Comparison of ENCODE assay signal across 8 mouse cellular contexts in the genomic region with DNA sequence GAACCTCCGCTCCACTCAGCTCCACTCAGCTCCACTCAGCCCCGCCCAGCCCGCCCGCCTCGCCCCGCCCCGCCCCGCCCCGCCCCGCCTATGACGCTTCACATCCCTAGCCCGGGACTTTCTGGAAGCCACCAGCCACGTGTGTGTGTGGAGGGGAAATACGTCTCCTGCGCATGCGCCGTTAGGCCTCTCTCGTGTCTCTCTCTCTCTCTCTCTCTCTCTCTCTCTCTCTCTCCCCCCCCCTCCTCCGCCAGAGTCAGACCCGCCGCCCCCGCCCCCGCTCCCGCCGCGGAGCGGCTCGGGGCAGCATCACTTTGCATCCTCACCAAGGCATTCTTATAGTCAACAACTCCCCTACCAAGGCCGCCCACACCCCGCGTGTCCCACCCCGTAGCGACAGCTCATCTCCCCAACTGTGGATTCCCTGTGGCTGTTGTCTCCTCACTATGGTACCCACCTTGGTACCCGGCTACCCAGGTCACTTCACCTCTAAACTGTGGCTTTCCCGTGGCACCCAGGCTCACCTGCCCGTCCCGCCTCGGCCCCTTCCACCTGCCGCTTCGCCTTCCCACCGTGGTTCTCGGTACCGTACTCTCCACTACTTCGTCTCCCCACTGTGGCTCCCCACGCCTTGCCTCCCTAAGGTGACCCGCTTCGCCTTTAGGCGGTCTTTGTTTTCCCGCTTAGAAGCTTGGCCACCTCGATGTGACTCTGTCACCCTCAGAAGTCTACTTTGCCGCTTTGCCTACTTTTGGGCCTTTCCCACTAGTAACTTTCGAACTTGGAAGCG. TPM values are rescaled to one million over a fixed set of nuclear protein-coding genes. Genes with fewer than 3 reads are reported as not detected.
DNase-seq lines count a peak whose midpoint lies in the region; TF ChIP-seq lines count a peak whose summit lies in the region.

No protein-coding gene starts in this region.

- no peaks in the 10 kb centered on the region for H3K36me3 ChIP-seq in embryonic facial prominence, embryonic 10.5 days (replicated peaks)
- no peaks in the 10 kb centered on the region for H3K36me3 ChIP-seq in midbrain, embryonic 10.5 days

- peak; percentile 80 for DNase-seq in embryonic facial prominence, embryonic 10.5 days (ENCODE audit: low spot score)
- peak; percentile 40 to 76 for DNase-seq in heart, adult 18-20 months
- DNase-seq in kidney, adult 11 months: peak; percentile 10
- peak; percentile 74 for DNase-seq in left cerebral cortex, postnatal 4 days
- peak; percentile 66 for DNase-seq in midbrain, embryonic 10.5 days (ENCODE audit: low spot score)
- DNase-seq in right cerebral cortex, postnatal 4 days: peak; percentile 68
- no peak for DNase-seq in MN1 (ENCODE audit: low spot score)

- no peak overlapping the region for H3K27ac ChIP-seq in bone marrow, adult 2 months (ENCODE audit: control insufficient read depth, insufficient read depth, low read depth, low read length, poor library complexity)
- peak overlapping the region; percentile 60 for H3K27ac ChIP-seq in embryonic facial prominence, embryonic 10.5 days (replicated peaks)
- peak overlapping the region; percentile 59; the same call in 1 of the 2 replicates for H3K27ac ChIP-seq in midbrain, embryonic 10.5 days (replicated peaks)

- 0 out of 2 replicates have a peak, but pooled peaks cover 13% of the 10 kb centered on the region for H3K9me3 ChIP-seq in embryonic facial prominence, embryonic 10.5 days
- H3K9me3 ChIP-seq in midbrain, embryonic 10.5 days (replicated peaks): peaks cover 12% of the 10 kb centered on the region; the same call in 1 of the 2 replicates

- 60% methylated on average over 40 of the region's 53 CpGs for WGBS in bone marrow, adult 2 months
- 47% methylated on average over 50 of the region's 53 CpGs for WGBS in embryonic facial prominence, embryonic 10.5 days
- WGBS in midbrain, embryonic 10.5 days: 58% methylated on average over 38 of the region's 53 CpGs

- TF ChIP-seq POLR2A in bone marrow, adult 2 months (IDR thresholded peaks at IDR 0.05; ENCODE audit: borderline replicate concordance, control insufficient read depth, low read depth, low read length): no peak

- TF ChIP-seq CTCF in bone marrow, adult 2 months (IDR thresholded peaks at IDR 0.05; ENCODE audit: control insufficient read depth, insufficient read depth, low read length): no peak

- no peaks in the 10 kb centered on the region for H3K4me1 ChIP-seq in bone marrow, adult 2 months (ENCODE audit: control insufficient read depth, insufficient read depth, low read length)
- no peaks in the 10 kb centered on the region for H3K4me1 ChIP-seq in embryonic facial prominence, embryonic 10.5 days
- no peaks in the 10 kb centered on the region for H3K4me1 ChIP-seq in midbrain, embryonic 10.5 days

- intact Hi-C loops in left cerebral cortex, postnatal 4 days (cut with DNase I): no loop called here

- H3K4me3 ChIP-seq in bone marrow, adult 2 months (replicated peaks; ENCODE audit: control insufficient read depth, low read depth, low read length): peak overlapping the region; percentile 20
- peak overlapping the region; percentile 50 for H3K4me3 ChIP-seq in embryonic facial prominence, embryonic 10.5 days
- H3K4me3 ChIP-seq in midbrain, embryonic 10.5 days: peak overlapping the region; percentile 47

- peaks cover 65% of the 10 kb centered on the region for H3K27me3 ChIP-seq in embryonic facial prominence, embryonic 10.5 days (replicated peaks; ENCODE audit: low read depth, poor library complexity, severe bottlenecking)
- peaks cover 67% of the 10 kb centered on the region for H3K27me3 ChIP-seq in midbrain, embryonic 10.5 days (ENCODE audit: low read depth, poor library complexity, severe bottlenecking)

RNA-seq across cellular contexts. Expression of gene Nxf2, which starts 1.1 kb away (rescaled TPM):
- polyA plus RNA-seq in bone marrow, adult 2 months (2011; ENCODE audit: insufficient read depth, insufficient read length, low replicate concordance, missing spikeins): 0.41 TPM in 1 of 2 replicates, not detected in the other
- 0.55 and 0.59 TPM in 2 replicates for polyA plus RNA-seq in embryonic facial prominence, embryonic 10.5 days (2016; fragmentation: Nextera tagmentation; extraction: Ambion mirVana)
- total RNA-seq in heart, adult 18-20 months (2021): not detected
- under 1 TPM; 0.14 to 0.20 TPM for total RNA-seq in left cerebral cortex, postnatal 4 days (2021)
- polyA plus RNA-seq in midbrain, embryonic 10.5 days (2016; fragmentation: Nextera tagmentation; extraction: Ambion mirVana): 0.46 and 0.57 TPM in 2 replicates

RNA-seq across cellular contexts. Expression of gene Zmat1, which starts 45.5 kb away (rescaled TPM):
- polyA plus RNA-seq in bone marrow, adult 2 months (2011; ENCODE audit: insufficient read depth, insufficient read length, low replicate concordance, missing spikeins): 0.77 and 1.4 TPM in 2 replicates
- 4.1 and 4.5 TPM in 2 replicates for polyA plus RNA-seq in embryonic facial prominence, embryonic 10.5 days (2016; fragmentation: Nextera tagmentation; extraction: Ambion mirVana)
- total RNA-seq in heart, adult 18-20 months (2021): 10 to 100 TPM in 1 of 2 experiments, 1 to 10 TPM in 1; 5.0 to 10.3 TPM
- 1 to 10 TPM; 7.4 to 8.4 TPM for total RNA-seq in left cerebral cortex, postnatal 4 days (2021)
- polyA plus RNA-seq in midbrain, embryonic 10.5 days (2016; fragmentation: Nextera tagmentation; extraction: Ambion mirVana): 4.6 and 5.4 TPM in 2 replicates
